Mouse (Mus musculus): ENCODE measurements around the gene Sgcg.
A peak's percentile ranks its signal among the peaks of the same experiment; 100 is the strongest.

Gene Sgcg

GRCm38 (mm10) chr14:61258352-61258751, at the start of gene Sgcg:
Gene Sgcg, minus strand, starts transcription at chr14:61258490.
- no peak for DNase-seq

GRCm38 (mm10) chr14:61303969-61304609, 45.8 kb upstream of the Sgcg start:
- DNase-seq, result no peak

DNA sequence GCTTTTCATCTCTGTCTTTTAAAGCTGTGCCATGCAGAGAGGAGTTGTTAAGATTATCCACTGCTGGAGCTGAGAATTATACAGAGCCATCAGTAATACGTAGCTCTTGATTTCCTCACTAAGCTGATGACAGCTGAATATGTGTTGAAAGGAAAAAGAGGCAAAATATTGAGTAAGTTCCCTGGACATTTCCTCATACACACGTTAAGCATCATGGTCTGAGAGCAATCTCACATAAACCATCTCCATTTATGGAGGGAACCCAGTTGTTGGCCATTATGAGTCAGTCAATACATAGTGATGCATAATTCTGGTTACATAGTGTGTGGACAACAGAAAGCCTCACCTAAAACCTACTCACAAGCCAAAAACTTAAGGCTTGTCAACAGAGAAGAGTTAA, 44.1 kb upstream of the Sgcg start:
- DNase-seq, result no peak

DNA sequence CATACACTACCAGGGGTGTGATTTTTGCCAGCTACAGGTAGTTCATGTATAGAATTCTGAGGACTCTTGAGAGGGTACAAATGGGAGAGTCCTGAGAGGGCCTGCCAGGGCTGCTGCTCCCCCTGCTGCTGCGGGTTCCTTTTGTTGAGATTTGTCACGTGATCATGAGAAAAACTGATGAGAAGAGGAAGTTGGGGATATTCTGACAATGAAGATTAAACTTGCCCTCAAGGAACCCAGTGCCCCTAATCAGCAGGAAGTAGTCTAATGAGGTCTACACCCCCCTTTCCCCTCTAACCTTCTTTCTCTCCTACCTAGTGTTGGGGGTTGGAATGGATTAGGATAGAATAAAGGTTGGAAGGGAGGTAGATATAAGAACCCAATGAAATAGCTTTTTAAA, 43.0 kb upstream of the Sgcg start:
- DNase-seq, result no peak

DNA sequence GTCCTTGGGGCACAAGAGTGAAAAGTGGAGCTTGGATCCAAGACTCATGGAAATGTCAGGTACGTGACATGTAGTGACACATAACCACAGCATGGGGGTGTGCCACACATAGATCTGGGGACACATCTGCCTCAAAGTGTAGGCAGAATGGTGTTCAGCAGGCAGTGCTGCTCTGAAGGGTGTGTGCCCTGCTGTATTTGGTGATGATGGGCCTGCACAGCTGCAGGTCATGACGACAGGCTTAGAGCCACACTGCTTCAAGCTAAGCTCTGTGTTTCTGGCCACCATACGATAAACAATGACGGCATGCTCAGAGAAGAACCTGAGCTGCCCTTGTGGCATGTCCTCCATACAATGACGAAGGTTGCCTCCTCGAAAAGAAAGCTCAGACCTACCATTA, 41.5 kb upstream of the Sgcg start:
- no peak for DNase-seq

DNA sequence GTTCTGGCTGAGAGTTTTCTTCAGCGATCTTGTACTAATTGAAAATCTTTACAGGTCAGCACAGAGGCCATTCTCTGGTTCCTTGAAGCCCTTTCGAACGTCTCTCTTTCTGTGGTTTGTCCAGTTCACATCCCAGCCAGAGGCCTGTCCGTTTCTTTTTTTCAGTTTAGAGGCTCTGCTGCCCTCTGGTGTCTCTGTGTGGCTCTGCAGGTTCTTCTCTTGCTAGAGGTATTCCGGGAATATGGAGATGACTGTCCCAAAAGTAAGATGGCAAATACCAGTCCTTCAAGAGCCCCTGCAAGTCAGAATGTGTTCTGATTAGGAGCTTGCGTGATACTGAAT, 36.4 kb upstream of the Sgcg start:
- DNase-seq, result peak; percentile 61 to 71

GRCm38 (mm10) chr14:61293884-61294737, 35.8 kb upstream of the Sgcg start:
- peak; percentile 74 to 77 for DNase-seq

- DNase-seq, result peak; percentile 33 to 42
These were observed 32.4 kb upstream of the Sgcg start for GRCm38 (mm10) chr14:61290664-61291063.

DNA sequence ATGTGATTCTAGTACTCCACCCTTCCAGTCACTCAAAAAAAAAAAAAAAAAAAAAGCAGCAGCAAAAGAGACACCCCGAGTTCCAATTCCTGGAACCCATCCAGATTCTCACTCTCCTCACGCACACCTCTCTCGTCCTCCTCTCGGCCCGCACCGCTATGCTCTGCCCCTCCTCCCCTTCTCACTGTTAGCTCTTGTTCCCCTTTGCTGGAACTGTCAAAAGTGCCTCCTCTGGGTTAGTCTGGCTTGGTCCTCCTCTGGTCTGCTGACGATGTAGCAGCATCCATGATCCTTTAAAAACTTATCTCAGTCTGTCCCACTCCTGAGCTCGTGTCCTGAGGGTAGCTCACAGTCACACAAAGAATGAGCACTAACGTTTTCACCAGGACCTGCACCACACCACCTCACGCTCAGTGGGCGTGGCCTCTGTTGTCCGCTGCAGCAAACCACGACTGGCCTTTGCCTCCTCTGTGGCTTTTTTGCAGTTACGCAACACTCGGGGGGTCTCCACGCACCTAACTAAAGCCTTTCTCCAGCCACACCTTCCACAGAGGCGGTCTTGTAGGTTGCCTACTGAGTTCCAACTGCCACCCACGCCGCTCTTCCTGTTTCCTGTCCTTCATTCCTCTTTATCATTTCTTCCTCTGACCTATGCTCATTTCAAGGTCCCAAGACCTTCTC, 30.5 kb upstream of the Sgcg start:
- no peak for DNase-seq

DNA sequence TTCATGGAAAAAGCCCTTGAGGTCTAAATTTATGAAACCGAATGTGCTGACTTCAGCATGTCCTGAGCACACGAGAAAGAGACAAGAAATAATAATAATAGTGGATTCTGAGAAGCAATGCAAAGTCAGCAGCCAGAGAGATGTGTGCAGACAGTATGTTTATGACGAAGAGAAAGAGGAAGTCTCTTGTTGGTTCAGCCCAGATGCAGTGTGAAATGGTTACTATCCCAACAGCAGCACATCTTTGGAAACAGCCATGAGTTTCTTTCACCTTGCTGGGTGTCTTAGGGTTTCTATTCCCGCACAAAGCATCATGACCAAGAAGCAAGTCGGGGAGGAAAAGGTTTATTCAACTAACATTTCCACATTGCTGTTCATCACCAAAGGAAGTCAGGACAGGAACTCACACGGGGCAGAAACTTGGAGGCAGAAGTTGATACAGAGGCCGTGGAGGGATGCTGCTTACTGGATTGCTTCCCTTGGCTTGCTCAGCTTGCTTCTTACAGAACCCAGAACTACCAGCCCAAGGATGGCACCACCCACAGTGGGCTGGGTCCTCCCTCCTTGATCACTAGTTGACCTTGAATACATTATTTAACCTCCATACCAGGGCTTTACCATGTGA, 20.5 kb upstream of the Sgcg start:
- DNase-seq, result no peak

GRCm38 (mm10) chr14:61277285-61277684, 19.0 kb upstream of the Sgcg start:
- DNase-seq, result peak; percentile 22 to 34

DNA sequence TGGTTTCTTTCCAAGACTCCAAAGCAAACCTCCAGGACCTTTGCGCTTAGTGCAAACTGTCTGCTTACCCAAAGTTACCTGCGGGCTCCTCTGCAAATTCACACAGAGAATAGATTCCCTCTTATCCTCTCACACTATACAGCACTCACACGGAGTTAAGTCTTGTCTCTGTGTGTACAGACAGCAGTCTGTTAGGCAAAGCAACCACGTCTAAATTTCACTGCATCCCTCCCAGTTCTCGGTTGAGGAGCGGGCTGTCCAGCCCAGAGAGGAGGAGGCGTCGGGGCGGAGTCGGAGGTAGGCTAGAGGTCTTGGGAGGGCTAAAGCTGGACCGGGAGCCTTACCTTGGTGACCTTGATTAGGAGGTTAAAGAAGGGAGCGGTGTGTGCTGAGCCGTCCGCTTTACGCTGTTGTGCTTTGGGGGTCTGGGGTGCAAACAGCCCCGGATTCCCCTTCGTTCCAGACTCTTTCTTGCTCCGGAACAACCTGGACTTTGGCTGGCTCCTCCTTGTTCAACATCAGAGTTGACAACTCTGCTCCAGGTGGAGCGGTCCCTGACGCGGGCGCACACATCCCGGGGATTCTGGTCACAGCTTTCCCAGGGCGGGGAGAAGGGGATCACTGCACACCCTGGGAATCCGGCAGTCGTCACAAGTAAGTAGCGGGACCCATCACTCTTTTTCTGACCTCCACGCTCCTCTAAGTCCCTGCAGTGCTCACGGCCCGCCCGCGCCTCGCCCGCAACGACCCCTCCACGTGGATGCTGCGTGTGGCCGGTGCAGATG, 16.3 kb upstream of the Sgcg start:
- DNase-seq, result no peak

DNA sequence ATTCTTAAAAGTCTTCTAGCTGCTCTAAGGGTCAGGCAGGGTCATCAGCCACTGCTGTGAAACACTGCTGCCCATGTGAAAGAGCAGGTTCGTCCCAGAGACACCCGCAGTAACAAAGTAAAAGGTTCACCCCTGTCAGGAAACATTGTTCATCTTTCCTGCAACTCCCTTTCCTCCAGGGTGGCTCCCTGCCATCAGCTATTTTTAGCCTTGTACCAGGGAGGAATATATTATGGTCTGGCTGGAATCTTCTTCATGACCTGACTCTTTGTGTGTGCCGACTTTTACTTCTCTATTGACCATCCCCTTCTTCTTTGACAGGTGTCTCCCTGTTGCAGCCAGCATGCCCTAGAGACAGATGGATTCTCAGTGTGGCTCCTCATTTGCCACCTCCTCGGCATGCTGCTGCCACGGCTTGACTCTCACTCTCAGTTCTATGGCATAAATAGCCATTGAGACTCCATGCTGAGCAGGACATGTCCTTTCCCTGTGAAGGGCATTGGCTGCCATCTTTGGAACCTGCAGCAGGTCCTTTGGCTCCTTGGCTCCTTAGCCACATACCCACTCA, 9.7 kb upstream of the Sgcg start:
- peak; percentile 66 to 71 for DNase-seq

GRCm38 (mm10) chr14:61259084-61259483, 794 bp upstream of the Sgcg start:
- no peak for DNase-seq

GRCm38 (mm10) chr14:61252596-61253388, 5.5 kb downstream of the Sgcg start:
- DNase-seq, result no peak

- DNase-seq, result no peak
These were observed 11.8 kb downstream of the Sgcg start for GRCm38 (mm10) chr14:61246444-61246843.

DNA sequence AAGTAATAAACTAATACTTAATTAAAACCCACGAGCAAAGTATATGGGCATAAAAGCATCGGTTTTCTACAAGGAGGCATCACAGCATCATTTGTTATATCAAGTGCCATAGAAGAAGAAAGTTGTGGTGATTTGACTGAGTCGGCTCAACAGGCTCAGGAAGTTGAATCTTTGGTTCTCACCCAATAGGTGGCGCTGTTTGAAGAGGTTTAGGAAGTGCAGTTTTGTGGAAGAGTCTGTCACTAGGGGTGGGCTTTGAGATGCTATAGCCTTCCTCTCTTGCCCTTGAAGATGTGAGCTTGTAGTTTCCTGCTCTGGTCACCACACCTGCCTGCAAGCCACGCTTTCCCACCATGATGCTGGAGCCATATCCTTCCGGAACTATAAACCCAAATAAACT, 15.7 kb downstream of the Sgcg start:
- DNase-seq, result no peak

GRCm38 (mm10) chr14:61238751-61239150, 19.5 kb downstream of the Sgcg start:
- no peak for DNase-seq

GRCm38 (mm10) chr14:61237101-61237654, 21.1 kb downstream of the Sgcg start:
- DNase-seq, result no peak

- no peak for DNase-seq
These were observed 22.3 kb downstream of the Sgcg start for GRCm38 (mm10) chr14:61235846-61236474.
